Mouse (Mus musculus): ENCODE measurements around the gene Hoxd11.
A peak's percentile ranks its signal among the peaks of the same experiment; 100 is the strongest.

Gene Hoxd11

GRCm38 (mm10) chr2:74681594-74682531 lies 2.5 kb downstream of the Hoxd11 start:
- DNase-seq (ENCODE audit: low spot score), result no peak

- no peak for DNase-seq (ENCODE audit: low spot score)
Measured at GRCm38 (mm10) chr2:74682796-74683195, 3.4 kb downstream of the Hoxd11 start.

- DNase-seq (ENCODE audit: low spot score), result no peak
Measured at GRCm38 (mm10) chr2:74683471-74683951, 4.2 kb downstream of the Hoxd11 start.

GRCm38 (mm10) chr2:74684106-74684505 lies 4.7 kb downstream of the Hoxd11 start:
- DNase-seq (ENCODE audit: low spot score), result no peak

- no peak for DNase-seq (ENCODE audit: low spot score)
Measured at GRCm38 (mm10) chr2:74685059-74685603, 5.8 kb downstream of the Hoxd11 start.

GRCm38 (mm10) chr2:74686301-74686987 lies 7.1 kb downstream of the Hoxd11 start:
- peak; percentile 46 for DNase-seq (ENCODE audit: low spot score)

GRCm38 (mm10) chr2:74686988-74687697 lies 7.8 kb downstream of the Hoxd11 start:
- DNase-seq (ENCODE audit: low spot score), result no peak

- no peak for DNase-seq (ENCODE audit: low spot score)
Measured at GRCm38 (mm10) chr2:74687698-74688555, 8.6 kb downstream of the Hoxd11 start.

GRCm38 (mm10) chr2:74688795-74689573 lies 9.6 kb downstream of the Hoxd11 start:
- no peak for DNase-seq (ENCODE audit: low spot score)

GRCm38 (mm10) chr2:74689574-74690337 lies 10.4 kb downstream of the Hoxd11 start:
- no peak for DNase-seq (ENCODE audit: low spot score)

GRCm38 (mm10) chr2:74690338-74690716 lies 11.0 kb downstream of the Hoxd11 start:
- DNase-seq (ENCODE audit: low spot score), result no peak

- no peak for DNase-seq (ENCODE audit: low spot score)
Measured at GRCm38 (mm10) chr2:74691022-74691951, 11.9 kb downstream of the Hoxd11 start, which contains the start of gene Hoxd10. Gene Hoxd10, plus strand, starts transcription at chr2:74691924.

- no peak for DNase-seq (ENCODE audit: low spot score)
Measured at GRCm38 (mm10) chr2:74691995-74692807, 12.8 kb downstream of the Hoxd11 start.

- DNase-seq (ENCODE audit: low spot score), result no peak
Measured at GRCm38 (mm10) chr2:74692808-74693431, 13.6 kb downstream of the Hoxd11 start.

- DNase-seq (ENCODE audit: low spot score), result no peak
Measured at GRCm38 (mm10) chr2:74693432-74693827, 14.1 kb downstream of the Hoxd11 start.

GRCm38 (mm10) chr2:74694066-74694465 lies 14.7 kb downstream of the Hoxd11 start:
- no peak for DNase-seq (ENCODE audit: low spot score)

- no peak for DNase-seq (ENCODE audit: low spot score)
Measured at GRCm38 (mm10) chr2:74695383-74695782, 16.0 kb downstream of the Hoxd11 start.

All from lung, postnatal 25 days (tissue).